Mouse (Mus musculus) hindbrain, postnatal 0 days (tissue): Measurements from ENCODE around the gene Lin7c. TPM values are rescaled to one million over a fixed set of nuclear protein-coding genes. Genes with fewer than 3 reads are reported as not detected.

Source experiments
- ATAC-seq: fragments of 200-750 bp; cut with Nextera tagmentation; 2 replicates; pipeline ENCODE4 v1.8.0; 2017; ENCODE audit warnings: mild to moderate bottlenecking, moderate TSS enrichment, moderate library complexity
- DNase-seq: peaks from one replicate; pipeline ENCODE4 v3.0.0-alpha.2; 2015; ENCODE audit warnings: low spot score
- H3K27ac ChIP-seq: fragments of 300-500 bp; sonication (generic); 2 replicates; pipeline ENCODE4 v1.5.1; 2014; ENCODE audit warnings: mild to moderate bottlenecking
- H3K27me3 ChIP-seq: fragments of 300-500 bp; sonication (generic); 2 replicates; pipeline ENCODE4 v1.6.1; 2014; ENCODE audit warnings: low read length, mixed read lengths; ENCODE audit not compliant: insufficient read depth
- H3K36me3 ChIP-seq: fragments of 300-500 bp; sonication (generic); 2 replicates; pipeline ENCODE4 v1.6.1; 2014; ENCODE audit warnings: low read length, mixed read lengths; ENCODE audit not compliant: insufficient read depth
- H3K4me1 ChIP-seq: fragments of 300-500 bp; sonication (generic); 2 replicates; pipeline ENCODE4 v1.6.1; 2014; ENCODE audit warnings: antibody characterized with exemption, low read length, mixed read lengths; ENCODE audit not compliant: insufficient read depth
- H3K4me2 ChIP-seq: fragments of 300-500 bp; sonication (generic); 2 replicates; pipeline ENCODE4 v1.6.1; 2014; ENCODE audit warnings: low read depth, mild to moderate bottlenecking, low read length, moderate library complexity, mixed read lengths
- H3K4me3 ChIP-seq: fragments of 300-500 bp; sonication (generic); 2 replicates; pipeline ENCODE4 v1.5.1; 2014; ENCODE audit warnings: low read length
- H3K9ac ChIP-seq: fragments of 300-500 bp; sonication (generic); replicated peaks from 2 replicates; pipeline ENCODE4 v1.6.1; 2014; ENCODE audit warnings: mild to moderate bottlenecking, low read length, moderate library complexity, mixed read lengths
- H3K9me3 ChIP-seq: fragments of 300-500 bp; sonication (generic); 2 replicates; pipeline ENCODE4 v1.6.1; 2016; ENCODE audit warnings: low read length, mixed read lengths
- CTCF ChIP-seq: IDR thresholded peaks from 2 replicates; pipeline ENCODE4 v1.5.1; 2016; ENCODE audit warnings: antibody characterized with exemption, control low read depth, low read depth
- WGBS: fragments of 180-500 bp; shearing (Covaris S2); extraction: QIAGEN DNeasy Blood & Tissue Kit; methylation state at CpG from one replicate; pipeline ENCODE4 v1.1.7; 2014; 5-methylcytosine and 5-hydroxymethylcytosine counted together
- polyA plus RNA-seq: library from polyadenylated mRNA; unstranded; fragments of >200 nt; fragmentation: Nextera tagmentation; extraction: Ambion mirVana; gene quantifications from 2 replicates; pipeline ENCODE4 v1.2.1, GENCODE M21; 2015
- total RNA-seq: library from RNA; depleted of rRNA; stranded (reverse); fragments of >200 nt; gene quantifications from 2 replicates; pipeline ENCODE4 v1.2.3, GENCODE M21; 2014

The Lin7c gene
- total and polyA plus RNA-seq, 2 experiments from 2014 or later: 147 to 158 TPM

DNA sequence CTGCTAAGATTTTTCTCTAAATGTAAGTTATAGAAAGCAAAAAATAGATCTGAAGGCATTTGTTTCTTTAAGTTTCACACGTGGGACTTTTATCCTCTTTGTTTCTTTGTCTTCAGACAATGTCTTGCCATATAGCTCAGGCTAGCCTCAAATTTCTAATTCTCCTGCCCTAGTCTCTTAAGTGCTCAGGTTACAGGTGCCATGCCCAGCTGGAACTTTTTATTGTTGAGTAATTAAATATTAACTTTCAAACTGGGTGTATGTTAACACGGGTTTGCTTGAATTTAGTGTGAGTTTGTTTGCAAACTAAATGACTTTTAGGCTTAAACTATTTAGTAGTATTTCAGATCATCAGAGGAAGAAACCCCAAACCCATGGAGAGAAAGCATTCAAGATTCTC, 9.5 kb upstream of the Lin7c start:
- no peak overlapping the region for H3K27ac ChIP-seq
- H3K9me3 ChIP-seq: no peaks in the 10 kb centered on the region
- H3K4me2 ChIP-seq: no peak overlapping the region
- H3K9ac ChIP-seq: no peak overlapping the region
- ATAC-seq (no peak), DNase-seq (no peak)
- no peaks in the 10 kb centered on the region for H3K27me3 ChIP-seq
- no peaks in the 10 kb centered on the region for H3K4me1 ChIP-seq
- no peaks in the 10 kb centered on the region for H3K36me3 ChIP-seq
- WGBS: 60% methylated on average over 2 of the region's 2 CpGs
- no peak for TF ChIP-seq CTCF
- H3K4me3 ChIP-seq: no peak overlapping the region

DNA sequence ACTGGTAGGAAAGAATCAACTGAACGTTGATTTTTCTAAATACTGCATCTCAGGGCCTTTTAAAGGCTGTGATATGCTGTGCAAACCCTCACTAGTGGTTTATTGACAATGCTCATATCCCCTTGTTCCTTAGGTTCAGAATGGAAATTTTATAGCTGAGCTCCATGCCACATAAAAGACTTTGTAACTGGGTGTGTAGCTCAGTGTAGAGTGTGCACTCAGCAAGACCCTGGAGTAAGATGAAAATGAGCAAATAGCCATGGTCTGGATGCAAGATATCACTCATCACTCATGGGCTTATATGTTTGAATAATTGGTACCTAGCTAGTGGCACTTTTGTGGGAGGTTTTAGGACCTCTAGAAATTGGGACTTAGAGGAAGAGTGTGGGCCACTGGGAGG, 9.0 kb upstream of the Lin7c start:
- Histone ChIP-seq H3K27me3 (no peaks in the 10 kb centered on the region), H3K9me3 (no peaks in the 10 kb centered on the region), H3K4me3 (no peak overlapping the region), H3K27ac (no peak overlapping the region), H3K4me1 (no peaks in the 10 kb centered on the region), H3K9ac (no peak overlapping the region), H3K4me2 (no peak overlapping the region), H3K36me3 (no peaks in the 10 kb centered on the region)
- no peak for ATAC-seq
- no peak for DNase-seq
- WGBS: 70% methylated on average over 1 of the region's 1 CpGs
- TF ChIP-seq CTCF: no peak

DNA sequence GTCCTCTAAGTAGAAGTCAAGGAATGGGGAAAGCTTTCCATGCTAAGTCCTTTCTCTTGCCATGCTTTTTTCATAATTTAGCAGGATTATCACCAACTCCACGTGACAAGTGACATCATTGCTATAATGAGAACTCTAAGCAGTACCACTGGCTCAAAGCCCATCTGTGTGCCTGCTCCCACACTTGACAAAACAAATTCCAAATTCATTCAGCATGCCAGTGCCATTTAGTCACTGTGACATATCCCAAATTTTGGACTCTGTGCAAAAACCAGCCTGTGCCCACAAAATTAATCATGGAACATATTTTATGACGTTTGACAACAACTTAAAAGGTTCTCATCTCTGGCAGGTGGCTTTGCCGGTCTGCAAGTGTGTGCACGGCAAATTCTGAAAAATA, 6.5 kb upstream of the Lin7c start:
- WGBS: 64% methylated on average over 4 of the region's 4 CpGs
- ATAC-seq (no peak), DNase-seq (no peak)
- Histone ChIP-seq H3K27me3 (no peaks in the 10 kb centered on the region), H3K4me3 (no peak overlapping the region), H3K4me2 (no peak overlapping the region), H3K36me3 (no peaks in the 10 kb centered on the region), H3K4me1 (no peaks in the 10 kb centered on the region), H3K9ac (no peak overlapping the region), H3K27ac (no peak overlapping the region), H3K9me3 (no peaks in the 10 kb centered on the region)
- TF ChIP-seq CTCF: no peak

DNA sequence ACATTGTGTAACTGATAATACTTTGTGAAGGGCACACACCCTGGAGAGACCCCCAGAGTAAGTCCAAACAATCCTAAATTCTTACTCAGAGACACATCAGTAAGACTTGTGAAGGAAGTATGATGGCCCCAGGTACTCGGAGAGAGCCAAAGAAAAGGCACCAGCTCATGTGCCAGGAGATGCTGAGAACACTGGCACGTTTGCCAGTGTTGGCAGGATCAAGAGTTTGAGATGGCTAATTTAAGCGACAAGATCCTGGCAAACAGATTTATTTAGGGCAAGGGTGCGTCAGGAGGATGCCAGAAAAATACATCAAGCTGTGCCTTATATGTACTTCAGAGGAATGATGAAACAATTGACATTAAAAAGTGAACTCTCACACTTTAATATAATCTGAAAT, 6.1 kb upstream of the Lin7c start:
- H3K27ac ChIP-seq: no peak overlapping the region
- TF ChIP-seq CTCF: no peak
- ATAC-seq: no peak
- no peaks in the 10 kb centered on the region for H3K27me3 ChIP-seq
- H3K4me1 ChIP-seq: no peaks in the 10 kb centered on the region
- no peak overlapping the region for H3K4me3 ChIP-seq
- no peaks in the 10 kb centered on the region for H3K9me3 ChIP-seq
- no peak overlapping the region for H3K9ac ChIP-seq
- H3K4me2 ChIP-seq: no peak overlapping the region
- DNase-seq: peak; percentile 26
- 49% methylated on average over 4 of the region's 4 CpGs for WGBS
- H3K36me3 ChIP-seq: no peaks in the 10 kb centered on the region

DNA sequence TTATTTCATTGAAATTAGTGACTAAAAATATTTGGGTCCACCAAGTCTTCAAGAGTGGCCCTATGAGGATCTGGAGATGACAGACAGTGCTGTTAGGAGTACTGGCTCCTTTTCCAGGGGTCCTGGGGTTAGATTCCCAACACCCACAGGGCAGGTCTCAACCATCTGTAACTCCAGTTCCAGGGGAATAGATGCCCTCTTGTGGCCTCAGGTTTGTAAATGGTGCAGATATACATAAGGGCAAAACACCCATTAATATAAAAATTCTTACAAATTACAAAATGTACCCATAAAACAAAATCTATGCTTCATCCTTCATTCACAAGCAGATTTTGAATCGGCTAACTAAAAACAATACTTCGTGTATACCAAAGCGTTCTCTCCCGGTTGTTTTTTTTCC, 585 bp upstream of the Lin7c start:
- peaks cover 10% of the 10 kb centered on the region for H3K4me1 ChIP-seq
- H3K36me3 ChIP-seq: peaks cover 4% of the 10 kb centered on the region; the same call in 1 of the 2 replicates
- H3K27me3 ChIP-seq: no peaks in the 10 kb centered on the region
- peak overlapping the region; percentile 98 for H3K4me3 ChIP-seq
- no peaks in the 10 kb centered on the region for H3K9me3 ChIP-seq
- peak; percentile 43 for TF ChIP-seq CTCF
- peak overlapping the region; percentile 98 for H3K9ac ChIP-seq
- H3K27ac ChIP-seq: peak overlapping the region; percentile 95
- 37% methylated on average over 4 of the region's 4 CpGs for WGBS
- peak; percentile 5 for DNase-seq
- peak overlapping the region; percentile 78 for H3K4me2 ChIP-seq
- ATAC-seq: no peak

DNA sequence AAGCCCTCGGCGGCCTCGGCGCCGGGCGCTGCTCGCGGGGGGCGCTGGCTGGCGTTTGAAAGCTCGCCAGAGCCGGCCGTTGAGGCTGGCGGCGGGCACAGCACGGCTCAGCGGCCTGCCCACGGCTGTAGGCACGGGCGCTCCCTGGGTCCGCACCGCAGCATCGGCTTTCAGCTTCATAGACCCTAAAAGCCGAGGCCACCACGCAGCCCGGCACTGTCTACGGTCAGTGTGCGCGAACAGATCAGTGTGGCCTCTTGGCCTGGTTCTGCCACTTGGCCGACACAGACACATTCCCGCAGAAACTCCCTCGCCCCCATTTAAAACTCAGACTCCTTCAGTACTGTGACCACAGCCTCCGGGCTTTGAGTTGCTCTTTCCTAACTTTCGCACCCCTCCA, 378 bp downstream of the Lin7c start:
- ATAC-seq (peak; percentile 84), DNase-seq (no peak)
- Histone ChIP-seq H3K27me3 (no peaks in the 10 kb centered on the region), H3K36me3 (peaks cover 12% of the 10 kb centered on the region), H3K27ac (peak overlapping the region; percentile 95), H3K9ac (peak overlapping the region; percentile 98), H3K4me3 (peak overlapping the region; percentile 98), H3K4me2 (peak overlapping the region; percentile 78), H3K9me3 (no peaks in the 10 kb centered on the region), H3K4me1 (peaks cover 10% of the 10 kb centered on the region)
- WGBS: under 1% methylated on average over 33 of the region's 34 CpGs
- TF ChIP-seq CTCF: no peak

DNA sequence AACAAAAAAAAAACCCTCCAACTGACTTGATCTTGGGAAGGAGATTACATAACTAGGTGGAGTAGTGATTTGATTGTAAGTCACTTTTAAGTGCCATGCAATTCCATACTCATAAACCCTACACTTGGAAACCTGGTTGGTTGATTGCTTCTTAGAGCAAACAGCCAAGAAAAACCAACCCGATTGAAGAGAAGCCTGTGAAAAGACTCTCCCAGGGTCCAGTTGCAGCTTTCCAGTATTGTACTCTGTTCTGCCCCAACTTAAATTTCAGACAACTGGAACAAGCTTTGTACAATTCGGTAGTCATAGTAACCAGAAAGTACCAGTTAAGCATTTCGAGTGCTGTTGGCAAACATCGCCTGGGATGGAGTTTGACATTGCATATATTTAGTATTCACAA, 818 bp downstream of the Lin7c start:
- Histone ChIP-seq H3K4me1 (peaks cover 10% of the 10 kb centered on the region), H3K27me3 (no peaks in the 10 kb centered on the region), H3K9me3 (no peaks in the 10 kb centered on the region), H3K4me3 (peak overlapping the region; percentile 98), H3K36me3 (peaks cover 16% of the 10 kb centered on the region), H3K9ac (peak overlapping the region; percentile 98), H3K4me2 (peak overlapping the region; percentile 78), H3K27ac (peak overlapping the region; percentile 95)
- ATAC-seq: no peak
- TF ChIP-seq CTCF: no peak
- WGBS: 8% methylated on average over 4 of the region's 4 CpGs
- DNase-seq: peak; percentile 49
